Mouse (Mus musculus): ENCODE measurements around the gene Ick. TPM values are rescaled to one million over a fixed set of nuclear protein-coding genes. Genes with fewer than 3 reads are reported as not detected.

The Ick gene
- polyA plus RNA-seq, 1 experiment, result 8.2 TPM

DNA sequence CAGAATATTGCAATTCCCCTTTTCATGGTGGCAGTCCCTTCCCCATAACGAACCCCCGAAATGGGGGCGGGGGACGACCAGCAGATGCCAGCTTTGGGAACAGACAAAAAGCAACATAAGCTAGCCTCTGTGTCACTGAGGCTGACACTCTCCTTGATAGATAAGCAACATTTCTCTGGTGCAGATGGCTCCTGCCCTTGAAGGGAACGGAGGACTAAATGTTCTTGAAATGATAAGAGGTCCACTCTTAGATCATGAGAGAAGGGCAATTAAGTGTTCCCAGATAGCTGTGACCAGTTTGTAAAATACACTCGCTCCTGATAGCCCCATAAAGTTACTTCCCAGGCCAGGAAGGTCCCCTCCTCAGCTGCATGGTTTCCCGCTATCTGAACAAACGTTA, 79.9 kb downstream of the Ick start:
- Histone ChIP-seq H3K27ac (ENCODE audit: insufficient read depth, low read depth, low read length) (no peak overlapping the region), H3K36me3 (ENCODE audit: control insufficient read depth, insufficient read depth, low read length) (no peaks in the 10 kb centered on the region), H3K4me1 (ENCODE audit: control insufficient read depth, insufficient read depth, low read length) (peaks cover 4% of the 10 kb centered on the region; the same call in 1 of the 2 replicates), H3K4me3 (ENCODE audit: insufficient read depth, low read depth, low read length) (no peak overlapping the region), H3K27me3 (replicated peaks; ENCODE audit: control insufficient read depth, insufficient read depth, low read length) (no peaks in the 10 kb centered on the region)
- 88% methylated on average over 8 of the region's 8 CpGs for WGBS
- DNase-seq, result no peak
- no peak for TF ChIP-seq POLR2A (IDR thresholded peaks at IDR 0.05; ENCODE audit: low read depth, low read length)
- no peak for TF ChIP-seq CTCF (conservative IDR thresholded peaks at IDR 0.05; ENCODE audit: insufficient read depth, insufficient read length, low read depth, low read length)

GRCm38 (mm10) chr9:78190651-78191634, 82.0 kb downstream of the Ick start:
- peaks cover 6% of the 10 kb centered on the region; the same call in 1 of the 2 replicates for H3K4me1 ChIP-seq (ENCODE audit: control insufficient read depth, insufficient read depth, low read length)
- no peaks in the 10 kb centered on the region for H3K27me3 ChIP-seq (replicated peaks; ENCODE audit: control insufficient read depth, insufficient read depth, low read length)
- 7% methylated on average over 19 of the region's 19 CpGs for WGBS
- DNase-seq, result peak; percentile 28
- TF ChIP-seq POLR2A (IDR thresholded peaks at IDR 0.05; ENCODE audit: low read depth, low read length) (no peak), CTCF (conservative IDR thresholded peaks at IDR 0.05; ENCODE audit: insufficient read depth, insufficient read length, low read depth, low read length) (no peak)
- H3K27ac ChIP-seq (ENCODE audit: insufficient read depth, low read depth, low read length), result no peak overlapping the region
- no peak overlapping the region for H3K4me3 ChIP-seq (ENCODE audit: insufficient read depth, low read depth, low read length)
- no peaks in the 10 kb centered on the region for H3K36me3 ChIP-seq (ENCODE audit: control insufficient read depth, insufficient read depth, low read length)

DNA sequence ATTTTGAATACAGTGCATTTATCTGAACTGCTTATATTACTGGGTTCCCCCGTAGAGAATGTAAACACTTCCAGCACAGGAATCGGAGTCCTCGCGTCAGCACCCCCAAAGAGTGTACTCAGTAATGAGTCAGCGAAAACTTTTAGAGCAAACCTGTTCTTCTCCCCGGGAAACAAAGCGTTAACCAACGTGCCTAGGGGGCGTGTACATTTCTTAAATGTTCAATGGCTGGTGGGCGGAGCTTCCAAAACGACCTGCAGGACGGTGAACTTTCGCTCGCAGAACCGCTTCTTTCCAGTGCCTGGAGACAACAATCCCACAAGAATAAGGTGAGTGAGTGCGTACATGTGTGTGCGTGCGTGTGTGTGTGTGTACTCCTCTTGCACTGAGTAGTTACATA, 82.7 kb downstream of the Ick start:
- WGBS, result under 1% methylated on average over 18 of the region's 18 CpGs
- H3K4me3 ChIP-seq (ENCODE audit: insufficient read depth, low read depth, low read length), result peak overlapping the region; percentile 51
- no peaks in the 10 kb centered on the region for H3K27me3 ChIP-seq (replicated peaks; ENCODE audit: control insufficient read depth, insufficient read depth, low read length)
- no peaks in the 10 kb centered on the region for H3K36me3 ChIP-seq (ENCODE audit: control insufficient read depth, insufficient read depth, low read length)
- no peak for TF ChIP-seq POLR2A (IDR thresholded peaks at IDR 0.05; ENCODE audit: low read depth, low read length)
- H3K27ac ChIP-seq (ENCODE audit: insufficient read depth, low read depth, low read length), result no peak overlapping the region
- H3K4me1 ChIP-seq (ENCODE audit: control insufficient read depth, insufficient read depth, low read length), result peaks cover 6% of the 10 kb centered on the region; the same call in 1 of the 2 replicates
- peak; percentile 83 for DNase-seq

DNA sequence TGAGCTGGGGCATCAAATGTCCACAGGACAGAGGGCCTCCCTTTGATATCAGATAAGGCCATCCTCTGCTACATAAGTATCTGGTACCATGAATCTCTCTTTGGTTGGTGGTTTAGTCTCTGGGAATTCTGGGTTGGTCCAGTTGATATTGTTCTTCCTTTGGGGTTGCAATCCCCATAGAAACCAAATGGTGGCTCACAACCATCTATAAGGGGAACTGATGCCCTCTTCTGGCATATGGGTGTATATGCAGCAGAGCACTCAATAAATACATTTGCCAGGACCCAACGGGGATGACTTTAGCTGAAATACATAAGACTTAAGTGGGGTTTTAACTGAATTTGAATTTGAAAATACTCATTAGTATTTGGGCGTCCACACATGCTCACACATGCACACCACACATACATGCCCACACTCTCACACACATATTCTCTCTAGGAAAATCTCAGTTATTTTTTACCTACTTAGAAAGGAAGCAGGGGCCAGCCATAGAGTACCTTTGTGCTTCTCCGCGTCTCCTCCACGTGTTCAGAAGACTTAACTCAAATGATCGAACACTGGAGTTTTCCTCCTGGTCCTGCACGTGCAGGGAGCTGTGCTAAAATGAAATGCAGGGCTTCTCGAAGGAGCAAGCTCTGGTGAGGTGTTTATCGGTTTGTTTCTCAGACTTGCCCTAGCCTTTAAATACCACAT, 85.1 kb downstream of the Ick start:
- 38% methylated on average over 9 of the region's 9 CpGs for WGBS
- TF ChIP-seq CTCF (conservative IDR thresholded peaks at IDR 0.05; ENCODE audit: insufficient read depth, insufficient read length, low read depth, low read length) (0 out of 2 replicates have a peak, but pooled peaks have one; percentile 18), POLR2A (IDR thresholded peaks at IDR 0.05; ENCODE audit: low read depth, low read length) (no peak)
- Histone ChIP-seq H3K27me3 (replicated peaks; ENCODE audit: control insufficient read depth, insufficient read depth, low read length) (no peaks in the 10 kb centered on the region), H3K27ac (ENCODE audit: insufficient read depth, low read depth, low read length) (no peak overlapping the region), H3K36me3 (ENCODE audit: control insufficient read depth, insufficient read depth, low read length) (no peaks in the 10 kb centered on the region), H3K4me3 (ENCODE audit: insufficient read depth, low read depth, low read length) (no peak overlapping the region), H3K4me1 (ENCODE audit: control insufficient read depth, insufficient read depth, low read length) (peaks cover 6% of the 10 kb centered on the region; the same call in 1 of the 2 replicates)
- peak; percentile 75 for DNase-seq

GRCm38 (mm10) chr9:78195034-78195433, 86.0 kb downstream of the Ick start:
- TF ChIP-seq POLR2A (IDR thresholded peaks at IDR 0.05; ENCODE audit: low read depth, low read length), result no peak
- TF ChIP-seq CTCF (conservative IDR thresholded peaks at IDR 0.05; ENCODE audit: insufficient read depth, insufficient read length, low read depth, low read length), result no peak
- H3K36me3 ChIP-seq (ENCODE audit: control insufficient read depth, insufficient read depth, low read length), result no peaks in the 10 kb centered on the region
- WGBS, result 56% methylated on average over 11 of the region's 11 CpGs
- H3K4me1 ChIP-seq (ENCODE audit: control insufficient read depth, insufficient read depth, low read length), result peaks cover 6% of the 10 kb centered on the region; the same call in 1 of the 2 replicates
- H3K4me3 ChIP-seq (ENCODE audit: insufficient read depth, low read depth, low read length), result no peak overlapping the region
- no peaks in the 10 kb centered on the region for H3K27me3 ChIP-seq (replicated peaks; ENCODE audit: control insufficient read depth, insufficient read depth, low read length)
- no peak for DNase-seq
- no peak overlapping the region for H3K27ac ChIP-seq (ENCODE audit: insufficient read depth, low read depth, low read length)

DNA sequence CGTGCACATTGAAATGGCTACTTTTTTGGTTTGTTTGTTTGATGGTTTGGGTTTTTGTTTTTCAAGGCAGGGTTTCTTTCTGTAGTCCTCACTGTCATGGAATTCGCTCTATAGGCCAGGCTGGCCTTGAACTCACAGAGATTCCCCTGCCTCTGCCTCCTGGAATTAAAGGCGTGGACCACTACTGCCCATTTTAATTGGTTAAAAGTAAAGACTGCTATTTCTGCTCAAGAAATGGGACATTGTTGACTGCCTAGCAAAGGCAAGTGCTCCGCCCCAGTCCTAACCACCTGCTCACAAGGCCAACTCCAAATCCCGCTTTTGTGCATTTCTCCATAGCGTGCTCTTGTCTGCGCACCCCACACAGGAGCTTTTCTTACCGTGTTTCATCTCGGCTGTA, 88.8 kb downstream of the Ick start:
- no peaks in the 10 kb centered on the region for H3K27me3 ChIP-seq (replicated peaks; ENCODE audit: control insufficient read depth, insufficient read depth, low read length)
- peaks cover 3% of the 10 kb centered on the region; the same call in 1 of the 2 replicates for H3K4me1 ChIP-seq (ENCODE audit: control insufficient read depth, insufficient read depth, low read length)
- WGBS, result 99% methylated on average over 9 of the region's 9 CpGs
- TF ChIP-seq CTCF (conservative IDR thresholded peaks at IDR 0.05; ENCODE audit: insufficient read depth, insufficient read length, low read depth, low read length), result no peak
- TF ChIP-seq POLR2A (IDR thresholded peaks at IDR 0.05; ENCODE audit: low read depth, low read length), result no peak
- no peaks in the 10 kb centered on the region for H3K36me3 ChIP-seq (ENCODE audit: control insufficient read depth, insufficient read depth, low read length)
- no peak overlapping the region for H3K27ac ChIP-seq (ENCODE audit: insufficient read depth, low read depth, low read length)
- H3K4me3 ChIP-seq (ENCODE audit: insufficient read depth, low read depth, low read length), result no peak overlapping the region
- no peak for DNase-seq

DNA sequence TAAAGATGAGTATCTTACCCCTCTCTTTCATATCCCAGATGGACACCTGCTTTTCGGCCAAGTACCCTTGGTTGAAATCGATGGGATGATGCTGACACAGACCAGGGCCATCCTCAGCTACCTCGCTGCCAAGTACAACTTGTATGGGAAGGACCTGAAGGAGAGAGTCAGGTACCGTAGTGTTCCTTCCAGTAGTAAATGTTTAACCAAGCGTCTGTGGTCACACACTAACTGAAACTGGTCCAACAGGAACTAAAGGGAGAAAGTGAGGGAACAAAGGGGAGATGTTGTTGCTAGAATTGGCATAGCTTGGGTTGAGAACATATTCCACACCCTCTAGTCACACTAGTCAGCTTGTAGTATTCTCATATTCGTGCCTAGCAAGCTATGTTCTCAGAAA, 95.2 kb downstream of the Ick start:
- no peak overlapping the region for H3K4me3 ChIP-seq (ENCODE audit: insufficient read depth, low read depth, low read length)
- H3K27ac ChIP-seq (ENCODE audit: insufficient read depth, low read depth, low read length), result no peak overlapping the region
- no peaks in the 10 kb centered on the region for H3K36me3 ChIP-seq (ENCODE audit: control insufficient read depth, insufficient read depth, low read length)
- no peaks in the 10 kb centered on the region for H3K27me3 ChIP-seq (replicated peaks; ENCODE audit: control insufficient read depth, insufficient read depth, low read length)
- H3K4me1 ChIP-seq (ENCODE audit: control insufficient read depth, insufficient read depth, low read length), result peaks cover 6% of the 10 kb centered on the region; the same call in 1 of the 2 replicates
- 46% methylated on average over 6 of the region's 6 CpGs for WGBS
- TF ChIP-seq CTCF (conservative IDR thresholded peaks at IDR 0.05; ENCODE audit: insufficient read depth, insufficient read length, low read depth, low read length) (no peak), POLR2A (IDR thresholded peaks at IDR 0.05; ENCODE audit: low read depth, low read length) (no peak)
- peak; percentile 74 for DNase-seq

Measured in kidney, adult 2 months (tissue).